Mouse (Mus musculus) kidney, adult 2 months (tissue): ENCODE measurements around the gene Ptma. TPM values are rescaled to one million over a fixed set of nuclear protein-coding genes. Genes with fewer than 3 reads are reported as not detected.
"Not testable (repeated sequence)": the region's sequence is repeated elsewhere in the genome, so short reads cannot be mapped to it uniquely, and the experiment has no call there.

Source experiments
- DNase-seq: peaks from one replicate; pipeline ENCODE4 v3.0.0; 2021
- H3K27ac ChIP-seq: fragments of 200-500 bp; 2 replicates; pipeline ENCODE4 v1.5.1; 2012; ENCODE audit warnings: low read depth, low read length, control low read depth, inconsistent platforms; ENCODE audit not compliant: insufficient read depth
- H3K27me3 ChIP-seq: fragments of 200-500 bp; replicated peaks from 2 replicates; pipeline ENCODE4 v1.6.1; 2012; ENCODE audit warnings: mild to moderate bottlenecking, moderate library complexity, low read length, inconsistent platforms; ENCODE audit not compliant: control insufficient read depth, insufficient read depth
- H3K36me3 ChIP-seq: fragments of 200-500 bp; 2 replicates; pipeline ENCODE4 v1.6.1; 2012; ENCODE audit warnings: mild to moderate bottlenecking, moderate library complexity, low read length, inconsistent platforms; ENCODE audit not compliant: control insufficient read depth, insufficient read depth
- H3K4me1 ChIP-seq: fragments of 200-500 bp; 2 replicates; pipeline ENCODE4 v1.6.1; 2011; ENCODE audit warnings: low read length; ENCODE audit not compliant: control insufficient read depth, insufficient read depth
- H3K4me3 ChIP-seq: fragments of 200-500 bp; 2 replicates; pipeline ENCODE4 v1.5.1; 2011; ENCODE audit warnings: mild to moderate bottlenecking, low read depth, low read length, control low read depth; ENCODE audit not compliant: insufficient read depth
- CTCF ChIP-seq: fragments of 200-500 bp; conservative IDR thresholded peaks from 2 replicates; pipeline ENCODE4 v1.5.1; 2011; ENCODE audit warnings: low read depth, mild to moderate bottlenecking, control low read depth, low read length, moderate library complexity, mixed read lengths; ENCODE audit not compliant: insufficient read depth, insufficient read length
- POLR2A ChIP-seq: fragments of 200-500 bp; IDR thresholded peaks from one replicate; pipeline ENCODE4 v1.6.1; 2011; ENCODE audit warnings: low read depth, low read length, control low read depth
- WGBS: fragments of 180-500 bp; shearing (Covaris S2); methylation state at CpG from one replicate; pipeline ENCODE4 v1.1.7; 2018; 5-methylcytosine and 5-hydroxymethylcytosine counted together
- polyA plus RNA-seq: library from polyadenylated mRNA; depleted of rRNA; stranded (reverse); fragments of >200 nt; gene quantifications from 2 replicates; pipeline ENCODE4 v1.2.3, GENCODE M21; 2012

Ptma gene
- polyA plus RNA-seq, 1 experiment, result 651 TPM

- 26% methylated on average over 11 of the region's 11 CpGs for WGBS
- H3K27ac ChIP-seq, result 0 out of 2 replicates have a peak overlapping the region, but pooled peaks have one; percentile 7
- TF ChIP-seq POLR2A, result no peak
- TF ChIP-seq CTCF, result peak; percentile 92
- H3K4me1 ChIP-seq, result peaks cover 25% of the 10 kb centered on the region
- no peak overlapping the region for H3K4me3 ChIP-seq
- no peaks in the 10 kb centered on the region; the same call in 1 of the 2 replicates for H3K36me3 ChIP-seq
- DNase-seq, result peak; percentile 94
- H3K27me3 ChIP-seq, result no peaks in the 10 kb centered on the region
Measured at GRCm38 (mm10) chr1:86532362-86533051, 6.0 kb downstream of the Ptma start.

- no peaks in the 10 kb centered on the region for H3K27me3 ChIP-seq
- no peaks in the 10 kb centered on the region; the same call in 1 of the 2 replicates for H3K36me3 ChIP-seq
- WGBS, result 50% methylated on average over 6 of the region's 6 CpGs
- no peak for DNase-seq
- peaks cover 25% of the 10 kb centered on the region for H3K4me1 ChIP-seq
- no peak overlapping the region for H3K4me3 ChIP-seq
- no peak for TF ChIP-seq POLR2A
- 0 out of 2 replicates have a peak, but pooled peaks have one; percentile 11 for TF ChIP-seq CTCF
- no peak overlapping the region for H3K27ac ChIP-seq
Measured at GRCm38 (mm10) chr1:86533411-86534130, 7.0 kb downstream of the Ptma start.

DNA sequence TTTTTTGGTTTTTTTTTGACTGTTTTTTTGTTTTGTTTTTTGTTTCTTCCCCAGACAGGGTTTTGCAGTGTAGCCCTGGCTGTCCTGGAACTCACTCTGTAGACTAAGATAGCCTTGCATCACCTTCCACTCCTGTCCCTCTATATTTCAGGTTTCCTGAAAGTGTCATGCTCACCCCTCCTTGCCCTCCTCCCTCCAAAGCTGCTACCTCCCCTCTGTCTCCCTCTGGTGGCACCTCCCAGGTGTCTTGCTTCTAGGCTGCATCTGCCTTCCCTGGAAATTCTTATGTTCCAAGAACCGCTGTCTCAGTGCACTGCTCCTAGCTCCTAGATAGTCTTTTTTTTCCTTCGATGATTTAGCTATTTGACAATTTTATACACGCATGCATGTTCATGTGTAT is 11.9 kb downstream of the Ptma start:
- Histone ChIP-seq H3K27me3 (no peaks in the 10 kb centered on the region), H3K4me3 (no peak overlapping the region), H3K27ac (no peak overlapping the region), H3K4me1 (no peaks in the 10 kb centered on the region), H3K36me3 (no peaks in the 10 kb centered on the region)
- WGBS, result 61% methylated on average over 3 of the region's 3 CpGs
- no peak for DNase-seq
- TF ChIP-seq CTCF (peak; percentile 36; the same call in 1 of the 2 replicates), POLR2A (no peak)

DNA sequence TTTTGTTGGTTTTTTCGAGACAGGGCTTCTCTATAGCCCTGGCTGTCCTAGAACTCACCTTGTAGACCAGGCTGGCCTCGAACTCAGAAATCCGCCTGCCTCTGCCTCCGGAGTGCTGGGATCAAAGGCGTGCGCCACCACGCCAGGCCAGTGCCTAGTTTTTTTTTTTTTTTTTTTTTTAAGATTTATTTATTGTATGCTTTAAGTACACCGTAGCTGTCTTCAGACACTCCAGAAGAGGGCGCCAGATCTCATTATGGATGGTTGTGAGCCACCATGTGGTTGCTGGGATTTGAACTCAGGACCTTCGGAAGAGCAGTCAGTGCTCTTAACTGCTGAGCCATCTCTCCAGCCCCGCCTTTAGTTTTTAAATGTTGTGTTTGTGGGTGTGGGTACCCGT is 13.1 kb downstream of the Ptma start:
- not testable (repeated sequence) for H3K4me3 ChIP-seq, DNase-seq, H3K27me3 ChIP-seq, H3K4me1 ChIP-seq, H3K27ac ChIP-seq, H3K36me3 ChIP-seq
- 90% methylated on average over 12 of the region's 12 CpGs for WGBS

- no peaks in the 10 kb centered on the region for H3K4me1 ChIP-seq
- TF ChIP-seq POLR2A (no peak), CTCF (no peak)
- DNase-seq, result no peak
- H3K27ac ChIP-seq, result no peak overlapping the region
- 98% methylated on average over 2 of the region's 2 CpGs for WGBS
- no peaks in the 10 kb centered on the region for H3K27me3 ChIP-seq
- no peaks in the 10 kb centered on the region; the same call in 1 of the 2 replicates for H3K36me3 ChIP-seq
- H3K4me3 ChIP-seq, result no peak overlapping the region
Measured at GRCm38 (mm10) chr1:86542584-86542983, 16.1 kb downstream of the Ptma start.

GRCm38 (mm10) chr1:86546797-86547196 is 20.3 kb downstream of the Ptma start:
- DNase-seq, result no peak
- Histone ChIP-seq H3K27ac (no peak overlapping the region), H3K27me3 (no peaks in the 10 kb centered on the region), H3K36me3 (no peaks in the 10 kb centered on the region; the same call in 1 of the 2 replicates), H3K4me1 (no peaks in the 10 kb centered on the region; the same call in 1 of the 2 replicates), H3K4me3 (no peak overlapping the region)
- WGBS, result 76% methylated on average over 3 of the region's 3 CpGs
- no peak for TF ChIP-seq POLR2A
- TF ChIP-seq CTCF, result no peak

DNA sequence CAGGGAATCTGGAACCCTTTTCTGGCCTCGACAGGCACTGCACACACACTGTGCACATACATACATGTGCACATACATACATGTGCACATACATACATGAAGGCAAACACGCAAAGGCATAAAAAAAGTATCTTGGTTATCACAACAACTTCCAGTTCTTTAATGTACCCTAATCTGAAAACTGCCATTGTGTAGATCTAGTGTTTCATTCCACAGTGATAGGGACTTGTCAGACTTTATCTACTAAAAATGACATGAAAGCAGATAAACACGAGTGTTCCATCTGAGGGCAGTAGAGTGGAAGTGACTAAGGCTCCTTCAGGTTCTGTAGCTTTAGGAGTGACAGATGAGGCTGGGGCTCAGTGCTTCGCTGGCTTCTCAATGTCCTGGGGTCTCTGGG is 24.8 kb downstream of the Ptma start:
- WGBS, result 89% methylated on average over 4 of the region's 4 CpGs
- no peaks in the 10 kb centered on the region; the same call in 1 of the 2 replicates for H3K36me3 ChIP-seq
- TF ChIP-seq POLR2A (no peak), CTCF (no peak)
- no peak for DNase-seq
- H3K27me3 ChIP-seq, result no peaks in the 10 kb centered on the region
- peaks cover 3% of the 10 kb centered on the region; the same call in 1 of the 2 replicates for H3K4me1 ChIP-seq
- H3K27ac ChIP-seq, result no peak overlapping the region
- H3K4me3 ChIP-seq, result no peak overlapping the region
